Mouse (Mus musculus): ENCODE results near the gene Brd3os.

DNA sequence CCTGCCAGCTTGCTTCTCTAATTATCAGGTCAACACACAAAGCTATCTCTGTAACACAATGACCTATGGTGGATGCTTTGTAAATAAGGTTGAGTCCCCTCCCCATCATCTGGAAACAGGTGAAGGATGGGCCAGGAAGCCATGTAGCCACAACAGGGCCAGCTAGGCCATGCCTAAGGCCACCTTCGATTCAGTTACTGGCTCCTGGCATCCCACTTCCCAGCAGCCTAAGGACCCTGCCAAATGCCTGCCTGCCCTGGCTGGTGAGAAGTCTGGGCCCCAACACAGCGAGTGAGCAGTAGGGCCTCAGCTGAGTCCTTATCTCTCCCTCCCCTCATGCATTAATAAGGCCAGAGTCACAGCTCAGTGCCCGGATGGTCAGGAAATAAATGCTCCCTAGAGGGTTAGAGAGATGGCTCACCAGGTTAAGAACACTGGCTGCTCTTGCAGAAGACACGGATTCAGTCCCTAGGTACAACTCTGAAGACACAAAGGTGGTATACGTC, 24.4 kb upstream of the Brd3os start:
- TF ChIP-seq GATA1 (IDR thresholded peaks at IDR 0.05; ENCODE audit: low read length) (no peak), TAL1 (IDR thresholded peaks at IDR 0.05; ENCODE audit: low read length) (no peak)
